Mouse (Mus musculus): ENCODE data around the gene Pheta1. TPM values are rescaled to one million over a fixed set of nuclear protein-coding genes. Genes with fewer than 3 reads are reported as not detected.

Pheta1 gene
- polyA plus RNA-seq, 1 experiment from 2014 or later: 18.8 TPM

- ATAC-seq (ENCODE audit: low read depth): no peak
- no peak overlapping the region for H3K4me3 ChIP-seq (ENCODE audit: low read depth, low read length)
- no peak for DNase-seq (ENCODE audit: low spot score)
- no peak overlapping the region for H3K9ac ChIP-seq (ENCODE audit: low read depth, low read length)
- peaks cover 7% of the 10 kb centered on the region; the same call in 1 of the 2 replicates for H3K9me3 ChIP-seq (ENCODE audit: control insufficient read depth, low read length)
- H3K27ac ChIP-seq (replicated peaks; ENCODE audit: low read depth, low read length): no peak overlapping the region
- H3K36me3 ChIP-seq (ENCODE audit: control insufficient read depth, insufficient read depth, low read length): peaks cover 43% of the 10 kb centered on the region
- H3K4me2 ChIP-seq (ENCODE audit: low read depth, low read length): no peak overlapping the region
- 86% methylated on average over 11 of the region's 11 CpGs for WGBS
- no peaks in the 10 kb centered on the region for H3K4me1 ChIP-seq (ENCODE audit: control insufficient read depth, insufficient read depth, low read length)
- no peaks in the 10 kb centered on the region for H3K27me3 ChIP-seq (replicated peaks; ENCODE audit: control insufficient read depth, insufficient read depth, low read length)
Measured at GRCm38 (mm10) chr5:121856740-121857139, 8.0 kb downstream of the Pheta1 start.

GRCm38 (mm10) chr5:121858427-121858826 is 9.6 kb downstream of the Pheta1 start:
- 88% methylated on average over 12 of the region's 12 CpGs for WGBS
- Histone ChIP-seq H3K4me1 (ENCODE audit: control insufficient read depth, insufficient read depth, low read length) (no peaks in the 10 kb centered on the region), H3K9me3 (ENCODE audit: control insufficient read depth, low read length) (peaks cover 7% of the 10 kb centered on the region; the same call in 1 of the 2 replicates), H3K4me2 (ENCODE audit: low read depth, low read length) (no peak overlapping the region), H3K36me3 (ENCODE audit: control insufficient read depth, insufficient read depth, low read length) (peaks cover 26% of the 10 kb centered on the region), H3K27ac (replicated peaks; ENCODE audit: low read depth, low read length) (no peak overlapping the region), H3K4me3 (ENCODE audit: low read depth, low read length) (no peak overlapping the region), H3K9ac (ENCODE audit: low read depth, low read length) (no peak overlapping the region), H3K27me3 (replicated peaks; ENCODE audit: control insufficient read depth, insufficient read depth, low read length) (no peaks in the 10 kb centered on the region)
- ATAC-seq (ENCODE audit: low read depth) (no peak), DNase-seq (ENCODE audit: low spot score) (no peak)

- DNase-seq (ENCODE audit: low spot score) (no peak), ATAC-seq (ENCODE audit: low read depth) (no peak)
- no peak overlapping the region for H3K9ac ChIP-seq (ENCODE audit: low read depth, low read length)
- no peaks in the 10 kb centered on the region for H3K27me3 ChIP-seq (replicated peaks; ENCODE audit: control insufficient read depth, insufficient read depth, low read length)
- H3K9me3 ChIP-seq (ENCODE audit: control insufficient read depth, low read length): peaks cover 7% of the 10 kb centered on the region; the same call in 1 of the 2 replicates
- H3K4me2 ChIP-seq (ENCODE audit: low read depth, low read length): no peak overlapping the region
- 39% methylated on average over 5 of the region's 5 CpGs for WGBS
- H3K4me3 ChIP-seq (ENCODE audit: low read depth, low read length): no peak overlapping the region
- H3K4me1 ChIP-seq (ENCODE audit: control insufficient read depth, insufficient read depth, low read length): no peaks in the 10 kb centered on the region
- H3K36me3 ChIP-seq (ENCODE audit: control insufficient read depth, insufficient read depth, low read length): 0 out of 2 replicates have a peak, but pooled peaks cover 11% of the 10 kb centered on the region
- no peak overlapping the region for H3K27ac ChIP-seq (replicated peaks; ENCODE audit: low read depth, low read length)
Measured at GRCm38 (mm10) chr5:121861964-121862363, 13.2 kb downstream of the Pheta1 start.

GRCm38 (mm10) chr5:121864330-121864729 is 15.5 kb downstream of the Pheta1 start:
- Histone ChIP-seq H3K4me3 (ENCODE audit: low read depth, low read length) (no peak overlapping the region), H3K36me3 (ENCODE audit: control insufficient read depth, insufficient read depth, low read length) (0 out of 2 replicates have a peak, but pooled peaks cover 11% of the 10 kb centered on the region), H3K27me3 (replicated peaks; ENCODE audit: control insufficient read depth, insufficient read depth, low read length) (no peaks in the 10 kb centered on the region), H3K4me2 (ENCODE audit: low read depth, low read length) (peak overlapping the region; percentile 40), H3K9ac (ENCODE audit: low read depth, low read length) (peak overlapping the region; percentile 42; the same call in 1 of the 2 replicates), H3K27ac (replicated peaks; ENCODE audit: low read depth, low read length) (no peak overlapping the region), H3K4me1 (ENCODE audit: control insufficient read depth, insufficient read depth, low read length) (no peaks in the 10 kb centered on the region), H3K9me3 (ENCODE audit: control insufficient read depth, low read length) (peaks cover 7% of the 10 kb centered on the region; the same call in 1 of the 2 replicates)
- ATAC-seq (ENCODE audit: low read depth) (no peak), DNase-seq (ENCODE audit: low spot score) (no peak)
- 21% methylated on average over 2 of the region's 11 CpGs for WGBS

- Histone ChIP-seq H3K4me3 (ENCODE audit: low read depth, low read length) (no peak overlapping the region), H3K27me3 (replicated peaks; ENCODE audit: control insufficient read depth, insufficient read depth, low read length) (no peaks in the 10 kb centered on the region), H3K36me3 (ENCODE audit: control insufficient read depth, insufficient read depth, low read length) (no peaks in the 10 kb centered on the region), H3K9ac (ENCODE audit: low read depth, low read length) (no peak overlapping the region), H3K4me2 (ENCODE audit: low read depth, low read length) (no peak overlapping the region), H3K27ac (replicated peaks; ENCODE audit: low read depth, low read length) (no peak overlapping the region), H3K4me1 (ENCODE audit: control insufficient read depth, insufficient read depth, low read length) (no peaks in the 10 kb centered on the region), H3K9me3 (ENCODE audit: control insufficient read depth, low read length) (no peaks in the 10 kb centered on the region)
- 58% methylated on average over 5 of the region's 5 CpGs for WGBS
- DNase-seq (ENCODE audit: low spot score) (peak; percentile 56), ATAC-seq (ENCODE audit: low read depth) (no peak)
Measured at GRCm38 (mm10) chr5:121867963-121868362, 19.2 kb downstream of the Pheta1 start.

- Histone ChIP-seq H3K9ac (ENCODE audit: low read depth, low read length) (no peak overlapping the region), H3K27me3 (replicated peaks; ENCODE audit: control insufficient read depth, insufficient read depth, low read length) (no peaks in the 10 kb centered on the region), H3K4me1 (ENCODE audit: control insufficient read depth, insufficient read depth, low read length) (no peaks in the 10 kb centered on the region), H3K4me2 (ENCODE audit: low read depth, low read length) (no peak overlapping the region), H3K27ac (replicated peaks; ENCODE audit: low read depth, low read length) (no peak overlapping the region), H3K4me3 (ENCODE audit: low read depth, low read length) (no peak overlapping the region), H3K9me3 (ENCODE audit: control insufficient read depth, low read length) (no peaks in the 10 kb centered on the region), H3K36me3 (ENCODE audit: control insufficient read depth, insufficient read depth, low read length) (no peaks in the 10 kb centered on the region)
- no peak for DNase-seq (ENCODE audit: low spot score)
- 78% methylated on average over 6 of the region's 6 CpGs for WGBS
- ATAC-seq (ENCODE audit: low read depth): no peak
Measured at GRCm38 (mm10) chr5:121870832-121871231, 22.0 kb downstream of the Pheta1 start.

- H3K36me3 ChIP-seq (ENCODE audit: control insufficient read depth, insufficient read depth, low read length): no peaks in the 10 kb centered on the region
- ATAC-seq (ENCODE audit: low read depth): no peak
- H3K27ac ChIP-seq (replicated peaks; ENCODE audit: low read depth, low read length): no peak overlapping the region
- DNase-seq (ENCODE audit: low spot score): no peak
- no peak overlapping the region for H3K9ac ChIP-seq (ENCODE audit: low read depth, low read length)
- H3K4me1 ChIP-seq (ENCODE audit: control insufficient read depth, insufficient read depth, low read length): no peaks in the 10 kb centered on the region
- no peak overlapping the region for H3K4me3 ChIP-seq (ENCODE audit: low read depth, low read length)
- WGBS: 83% methylated on average over 13 of the region's 13 CpGs
- no peaks in the 10 kb centered on the region for H3K27me3 ChIP-seq (replicated peaks; ENCODE audit: control insufficient read depth, insufficient read depth, low read length)
- no peaks in the 10 kb centered on the region for H3K9me3 ChIP-seq (ENCODE audit: control insufficient read depth, low read length)
- no peak overlapping the region for H3K4me2 ChIP-seq (ENCODE audit: low read depth, low read length)
Measured at GRCm38 (mm10) chr5:121871515-121872030, 22.8 kb downstream of the Pheta1 start.

- Histone ChIP-seq H3K27ac (replicated peaks; ENCODE audit: low read depth, low read length) (no peak overlapping the region), H3K4me2 (ENCODE audit: low read depth, low read length) (no peak overlapping the region), H3K4me1 (ENCODE audit: control insufficient read depth, insufficient read depth, low read length) (no peaks in the 10 kb centered on the region), H3K9ac (ENCODE audit: low read depth, low read length) (no peak overlapping the region), H3K4me3 (ENCODE audit: low read depth, low read length) (no peak overlapping the region), H3K36me3 (ENCODE audit: control insufficient read depth, insufficient read depth, low read length) (no peaks in the 10 kb centered on the region), H3K27me3 (replicated peaks; ENCODE audit: control insufficient read depth, insufficient read depth, low read length) (no peaks in the 10 kb centered on the region), H3K9me3 (ENCODE audit: control insufficient read depth, low read length) (no peaks in the 10 kb centered on the region)
- DNase-seq (ENCODE audit: low spot score): peak; percentile 72
- ATAC-seq (ENCODE audit: low read depth): peak; percentile 69
- WGBS: 6% methylated on average over 4 of the region's 4 CpGs
Measured at GRCm38 (mm10) chr5:121872158-121872557, 23.4 kb downstream of the Pheta1 start.

- H3K27me3 ChIP-seq (replicated peaks; ENCODE audit: control insufficient read depth, insufficient read depth, low read length): no peaks in the 10 kb centered on the region
- WGBS: 91% methylated on average over 11 of the region's 12 CpGs
- H3K4me1 ChIP-seq (ENCODE audit: control insufficient read depth, insufficient read depth, low read length): no peaks in the 10 kb centered on the region
- DNase-seq (ENCODE audit: low spot score) (no peak), ATAC-seq (ENCODE audit: low read depth) (no peak)
- no peaks in the 10 kb centered on the region for H3K36me3 ChIP-seq (ENCODE audit: control insufficient read depth, insufficient read depth, low read length)
- no peaks in the 10 kb centered on the region for H3K9me3 ChIP-seq (ENCODE audit: control insufficient read depth, low read length)
- no peak overlapping the region for H3K27ac ChIP-seq (replicated peaks; ENCODE audit: low read depth, low read length)
- no peak overlapping the region for H3K9ac ChIP-seq (ENCODE audit: low read depth, low read length)
- no peak overlapping the region for H3K4me3 ChIP-seq (ENCODE audit: low read depth, low read length)
- H3K4me2 ChIP-seq (ENCODE audit: low read depth, low read length): no peak overlapping the region
Measured at GRCm38 (mm10) chr5:121875041-121875440, 26.3 kb downstream of the Pheta1 start.

All from embryonic facial prominence, embryonic 14.5 days (tissue).